Mouse (Mus musculus) liver, embryonic 13.5 days (tissue): ENCODE data around the gene F2rl1. TPM values are rescaled to one million over a fixed set of nuclear protein-coding genes. Genes with fewer than 3 reads are reported as not detected.
A peak's percentile ranks its signal among the peaks of the same experiment; 100 is the strongest.

Source experiments
- ATAC-seq: fragments of 200-750 bp; cut with Nextera tagmentation; 2 replicates; pipeline ENCODE4 v1.8.0; 2017; ENCODE audit warnings: low read depth, mild to moderate bottlenecking, moderate number of reproducible peaks, moderate library complexity
- DNase-seq: peaks from one replicate; pipeline ENCODE4 v3.0.0; 2022
- H3K27ac ChIP-seq: fragments of 300-500 bp; sonication (generic); 2 replicates; pipeline ENCODE4 v1.5.1; 2015; ENCODE audit warnings: moderate library complexity, mild to moderate bottlenecking, inconsistent platforms
- H3K27me3 ChIP-seq: fragments of 300-500 bp; sonication (generic); 2 replicates; pipeline ENCODE4 v1.6.1; 2015; ENCODE audit warnings: mild to moderate bottlenecking, inconsistent platforms
- H3K36me3 ChIP-seq: fragments of 300-500 bp; sonication (generic); 2 replicates; pipeline ENCODE4 v1.6.1; 2015; ENCODE audit warnings: mild to moderate bottlenecking, inconsistent platforms
- H3K4me1 ChIP-seq: fragments of 300-500 bp; sonication (generic); replicated peaks from 2 replicates; pipeline ENCODE4 v1.6.1; 2015; ENCODE audit warnings: inconsistent platforms
- H3K4me2 ChIP-seq: fragments of 300-500 bp; sonication (generic); 2 replicates; pipeline ENCODE4 v1.6.1; 2015; ENCODE audit warnings: inconsistent platforms, mild to moderate bottlenecking, moderate library complexity
- H3K4me3 ChIP-seq: fragments of 300-500 bp; sonication (generic); replicated peaks from 2 replicates; pipeline ENCODE4 v1.5.1; 2015; ENCODE audit warnings: mild to moderate bottlenecking, inconsistent platforms
- H3K9ac ChIP-seq: fragments of 300-500 bp; sonication (generic); 2 replicates; pipeline ENCODE4 v1.6.1; 2015; ENCODE audit warnings: mild to moderate bottlenecking, inconsistent platforms
- H3K9me3 ChIP-seq: fragments of 300-500 bp; sonication (generic); replicated peaks from 2 replicates; pipeline ENCODE4 v1.6.1; 2016; ENCODE audit warnings: inconsistent platforms
- WGBS: fragments of 180-500 bp; shearing (Covaris S2); methylation state at CpG from one replicate; pipeline ENCODE4 v1.1.7; 2015; ENCODE audit not compliant: insufficient replicate concordance; 5-methylcytosine and 5-hydroxymethylcytosine counted together
- polyA plus RNA-seq: library from polyadenylated mRNA; unstranded; fragments of >200 nt; fragmentation: Nextera tagmentation; extraction: Ambion mirVana; gene quantifications from 2 replicates; pipeline ENCODE4 v1.2.1, GENCODE M21; 2015

Gene F2rl1
- polyA plus RNA-seq, 1 experiment from 2014 or later, result 0.22 TPM

DNA sequence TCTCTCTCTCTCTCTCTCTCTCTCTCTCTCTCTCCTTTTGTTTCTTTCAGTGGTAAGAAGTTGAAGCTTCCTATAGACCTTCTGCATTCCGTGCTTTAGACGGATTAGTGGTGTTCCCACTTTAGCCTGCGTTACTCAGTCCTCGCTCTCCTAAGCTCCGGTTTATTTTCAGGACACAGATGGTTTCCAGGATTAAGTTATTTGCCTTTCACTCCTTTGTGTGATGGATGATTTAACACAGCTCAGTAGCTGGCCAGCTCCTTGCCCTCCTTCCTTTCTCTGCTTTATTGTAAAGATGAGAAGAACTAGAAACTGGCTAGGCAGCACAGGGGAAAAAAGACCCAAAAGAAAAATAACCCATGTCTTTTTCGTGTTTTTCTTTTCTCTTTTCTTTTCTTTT, 23.8 kb upstream of the F2rl1 start:
- no peak for ATAC-seq
- DNase-seq, result no peak
- Histone ChIP-seq H3K4me2 (no peak overlapping the region), H3K4me1 (peaks cover 6% of the 10 kb centered on the region; the same call in 1 of the 2 replicates), H3K9me3 (no peaks in the 10 kb centered on the region), H3K4me3 (no peak overlapping the region), H3K27me3 (peaks cover 43% of the 10 kb centered on the region), H3K36me3 (no peaks in the 10 kb centered on the region), H3K27ac (no peak overlapping the region), H3K9ac (no peak overlapping the region)
- WGBS, result 22% methylated on average over 6 of the region's 6 CpGs

DNA sequence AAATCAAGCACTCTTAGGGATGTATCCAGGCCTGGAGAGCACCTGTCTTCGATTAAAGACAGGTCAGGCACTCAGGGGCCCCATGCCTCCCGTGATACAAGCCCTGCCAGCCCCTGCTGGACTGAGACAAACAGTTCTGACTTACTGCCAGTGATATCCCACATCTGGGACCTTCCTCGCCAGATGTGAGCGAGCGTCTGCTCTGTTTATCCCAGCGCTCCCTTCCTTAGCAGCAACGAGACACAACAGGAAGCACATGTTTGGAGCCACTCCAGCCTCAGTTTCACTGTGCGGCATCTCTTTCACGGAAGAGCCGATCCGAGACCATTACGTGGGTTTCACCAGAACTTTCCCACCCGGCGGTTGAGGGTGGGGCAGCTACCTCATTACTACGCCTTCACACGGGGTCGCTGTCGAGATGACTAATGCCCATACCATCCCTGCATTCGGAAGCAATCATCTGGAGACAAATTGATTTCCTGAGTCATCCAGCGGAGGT, 23.3 kb upstream of the F2rl1 start:
- H3K4me1 ChIP-seq, result peaks cover 3% of the 10 kb centered on the region; the same call in 1 of the 2 replicates
- no peak for DNase-seq

DNA sequence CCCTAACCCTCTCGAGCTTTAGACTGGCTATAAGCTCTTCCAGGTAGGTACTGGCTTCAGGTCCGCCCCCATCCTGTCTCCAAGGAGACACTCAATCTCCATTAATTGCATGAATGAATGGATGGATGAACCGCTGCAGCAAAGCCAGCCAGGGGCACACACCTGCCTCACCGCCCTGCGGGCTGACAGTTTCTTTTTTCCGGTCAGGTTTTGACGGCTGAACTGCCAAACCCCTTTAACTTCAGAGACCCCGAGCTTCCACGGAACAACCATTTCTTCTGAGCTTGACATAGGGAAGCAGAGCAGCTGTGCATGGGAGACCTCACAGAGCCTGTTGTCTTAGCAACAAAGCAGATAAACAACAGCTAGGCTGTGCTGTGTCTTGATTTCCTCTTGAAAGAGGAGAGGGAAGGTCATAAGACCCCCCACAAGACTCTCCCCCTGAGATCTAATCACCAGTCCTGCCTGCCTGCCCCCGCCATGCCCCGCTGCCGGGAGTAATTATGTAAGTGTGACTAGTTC, 22.1 kb upstream of the F2rl1 start:
- Histone ChIP-seq H3K36me3 (no peaks in the 10 kb centered on the region), H3K4me3 (no peak overlapping the region), H3K9me3 (no peaks in the 10 kb centered on the region), H3K27ac (no peak overlapping the region), H3K4me1 (peaks cover 3% of the 10 kb centered on the region; the same call in 1 of the 2 replicates), H3K9ac (no peak overlapping the region), H3K4me2 (no peak overlapping the region), H3K27me3 (peaks cover 43% of the 10 kb centered on the region)
- DNase-seq (no peak), ATAC-seq (no peak)
- 49% methylated on average over 12 of the region's 12 CpGs for WGBS

More for the DNA sequence above, 23.3 kb upstream of the F2rl1 start:
- H3K4me2 ChIP-seq, result peak overlapping the region; percentile 24; the same call in 1 of the 2 replicates
- H3K9me3 ChIP-seq, result no peaks in the 10 kb centered on the region
- 21% methylated on average over 20 of the region's 20 CpGs for WGBS
- H3K27ac ChIP-seq, result no peak overlapping the region
- no peak overlapping the region for H3K4me3 ChIP-seq
- peaks cover 43% of the 10 kb centered on the region for H3K27me3 ChIP-seq
- H3K9ac ChIP-seq, result no peak overlapping the region
- ATAC-seq, result no peak
- H3K36me3 ChIP-seq, result no peaks in the 10 kb centered on the region

DNA sequence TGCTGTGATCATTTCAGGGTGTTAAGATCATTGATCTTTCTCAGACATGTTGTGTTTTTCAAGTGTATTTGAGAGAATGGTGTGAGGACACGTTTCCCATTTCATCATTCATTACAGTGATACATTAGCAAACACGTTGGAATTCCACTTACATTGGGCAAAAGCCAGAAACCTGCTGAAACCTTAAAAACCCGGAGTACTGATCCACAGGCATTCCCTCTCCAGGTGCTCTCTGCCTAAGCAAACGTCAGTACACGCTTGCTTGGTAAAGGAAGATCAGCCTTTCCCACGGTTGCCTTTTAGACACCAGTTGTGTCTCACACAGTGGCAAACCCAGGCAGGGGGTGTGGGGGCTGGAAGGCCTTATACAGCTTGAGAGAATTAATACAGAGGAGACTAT, 21.2 kb upstream of the F2rl1 start:
- DNase-seq, result no peak

DNA sequence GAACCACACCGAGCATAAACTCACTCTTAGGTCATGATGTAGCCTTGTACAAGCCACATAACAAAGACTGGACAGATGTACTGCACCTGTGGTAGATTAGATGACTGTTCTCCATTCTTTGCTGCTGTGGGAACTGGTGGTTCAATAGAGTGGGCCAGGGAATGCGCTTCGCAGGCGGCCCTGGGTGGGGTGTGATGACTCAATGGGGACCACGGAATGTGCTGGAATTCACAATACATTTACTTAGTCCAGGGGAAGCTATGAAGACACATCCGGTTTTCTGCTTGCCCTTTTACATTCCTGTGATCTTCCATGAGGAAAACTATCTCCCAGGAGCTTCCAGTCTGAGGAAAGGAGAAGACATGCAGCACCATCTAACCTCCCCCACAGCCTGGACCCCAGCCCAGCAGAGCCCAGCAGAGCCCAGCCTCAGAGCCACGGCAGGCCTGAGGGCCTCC, 20.7 kb upstream of the F2rl1 start:
- Histone ChIP-seq H3K27ac (no peak overlapping the region), H3K4me2 (no peak overlapping the region), H3K4me3 (no peak overlapping the region), H3K4me1 (peaks cover 3% of the 10 kb centered on the region; the same call in 1 of the 2 replicates), H3K27me3 (peaks cover 37% of the 10 kb centered on the region), H3K9ac (no peak overlapping the region), H3K9me3 (no peaks in the 10 kb centered on the region), H3K36me3 (no peaks in the 10 kb centered on the region)
- DNase-seq, result no peak
- WGBS, result 64% methylated on average over 7 of the region's 7 CpGs
- no peak for ATAC-seq

More for the DNA sequence above, 21.2 kb upstream of the F2rl1 start:
- WGBS, result 58% methylated on average over 6 of the region's 6 CpGs
- H3K27me3 ChIP-seq, result peaks cover 40% of the 10 kb centered on the region
- no peak overlapping the region for H3K4me2 ChIP-seq
- peaks cover 3% of the 10 kb centered on the region; the same call in 1 of the 2 replicates for H3K4me1 ChIP-seq
- H3K9ac ChIP-seq, result no peak overlapping the region
- no peak for ATAC-seq
- no peaks in the 10 kb centered on the region for H3K9me3 ChIP-seq
- no peak overlapping the region for H3K27ac ChIP-seq
- H3K36me3 ChIP-seq, result no peaks in the 10 kb centered on the region
- H3K4me3 ChIP-seq, result no peak overlapping the region

DNA sequence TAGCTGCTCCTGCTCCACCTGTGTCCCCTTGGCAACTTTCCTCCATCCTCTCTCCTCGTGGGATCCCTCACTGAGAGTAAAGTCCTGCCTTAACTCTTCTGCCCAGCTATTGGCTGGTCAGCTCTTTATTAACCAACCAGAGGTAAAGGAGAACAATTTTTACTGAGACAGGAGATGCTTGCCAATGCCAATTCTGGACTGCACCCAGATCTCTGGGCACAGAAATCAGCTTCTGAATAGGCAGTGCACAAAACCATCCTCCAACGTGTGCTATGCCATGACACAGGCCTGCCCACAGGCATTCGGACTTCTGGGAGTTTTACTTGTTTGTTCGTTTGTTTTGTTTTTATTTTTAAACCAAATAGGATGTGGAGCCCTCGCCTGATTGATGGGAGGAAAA, 13.0 kb upstream of the F2rl1 start:
- H3K9me3 ChIP-seq, result no peaks in the 10 kb centered on the region
- ATAC-seq, result no peak
- H3K27ac ChIP-seq, result no peak overlapping the region
- WGBS, result 58% methylated on average over 5 of the region's 5 CpGs
- H3K4me2 ChIP-seq, result no peak overlapping the region
- no peak overlapping the region for H3K4me3 ChIP-seq
- no peaks in the 10 kb centered on the region for H3K36me3 ChIP-seq
- DNase-seq, result no peak
- H3K9ac ChIP-seq, result no peak overlapping the region
- H3K27me3 ChIP-seq, result peaks cover 12% of the 10 kb centered on the region
- peaks cover 41% of the 10 kb centered on the region for H3K4me1 ChIP-seq

DNA sequence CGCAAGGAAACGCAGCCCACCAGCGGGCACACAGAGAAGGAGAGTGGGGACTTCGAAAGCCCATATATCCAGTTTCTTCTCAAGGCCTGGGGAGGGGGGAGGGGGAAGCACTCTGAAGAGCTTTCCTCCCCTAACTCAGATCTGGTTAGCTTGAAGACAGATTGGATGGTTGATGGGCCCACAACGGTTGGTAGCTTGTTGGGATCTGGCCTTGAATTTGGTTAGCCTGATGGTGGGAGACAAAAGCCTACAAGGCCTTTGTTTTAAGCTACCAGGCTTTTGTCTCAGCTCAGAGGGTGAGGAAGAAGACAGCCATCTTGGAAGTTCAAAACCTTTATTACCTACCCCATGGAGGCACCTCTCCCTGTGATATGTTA, 11.1 kb upstream of the F2rl1 start:
- WGBS, result 15% methylated on average over 5 of the region's 5 CpGs
- H3K36me3 ChIP-seq, result no peaks in the 10 kb centered on the region
- no peak for DNase-seq

DNA sequence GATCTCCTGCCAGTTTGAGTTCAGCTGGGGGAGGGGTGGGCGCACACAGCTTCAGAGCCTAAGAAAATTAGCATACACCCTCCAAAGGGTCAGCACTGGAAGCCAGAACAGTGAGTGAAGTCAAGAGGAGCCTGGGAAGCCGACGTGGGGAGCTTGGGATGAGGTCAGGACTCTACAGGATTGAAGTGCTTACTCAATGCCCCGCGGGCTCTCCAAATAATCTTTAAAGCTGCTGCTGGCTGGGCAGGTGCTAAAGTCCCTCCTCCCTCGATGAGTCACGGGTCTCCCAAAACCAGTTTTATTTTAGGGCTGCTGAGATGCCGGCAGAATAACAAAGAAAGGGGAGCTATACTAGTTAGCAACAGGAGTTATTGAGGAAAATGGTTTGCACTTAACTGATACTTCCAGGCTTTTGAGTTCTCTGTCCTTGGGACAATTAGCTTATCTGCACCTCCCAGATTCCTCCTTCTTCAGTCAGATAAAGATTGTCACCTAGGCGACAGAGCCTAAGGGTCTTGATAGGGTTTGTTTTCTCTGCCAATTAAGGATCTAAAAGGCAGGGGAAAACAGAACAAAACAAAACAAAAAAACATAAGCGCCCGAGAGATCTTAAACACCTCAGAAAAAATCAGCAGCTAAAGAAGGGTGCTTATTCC, 10.6 kb upstream of the F2rl1 start:
- Histone ChIP-seq H3K9ac (peak overlapping the region; percentile 46), H3K36me3 (no peaks in the 10 kb centered on the region), H3K9me3 (no peaks in the 10 kb centered on the region), H3K27ac (0 out of 2 replicates have a peak overlapping the region, but pooled peaks have one; percentile 25), H3K4me1 (peaks cover 56% of the 10 kb centered on the region), H3K4me3 (peak overlapping the region; percentile 35), H3K27me3 (peaks cover 31% of the 10 kb centered on the region), H3K4me2 (peak overlapping the region; percentile 63)
- no peak for DNase-seq
- WGBS, result 4% methylated on average over 11 of the region's 11 CpGs
- ATAC-seq, result peak; percentile 81

More for the DNA sequence above, 11.1 kb upstream of the F2rl1 start:
- Histone ChIP-seq H3K4me2 (peak overlapping the region; percentile 63), H3K4me3 (peak overlapping the region; percentile 35), H3K9me3 (no peaks in the 10 kb centered on the region), H3K9ac (peak overlapping the region; percentile 46; the same call in 1 of the 2 replicates), H3K27me3 (peaks cover 26% of the 10 kb centered on the region), H3K27ac (peak overlapping the region; percentile 25; the same call in 1 of the 2 replicates), H3K4me1 (peaks cover 56% of the 10 kb centered on the region)
- 0 out of 2 replicates have a peak, but pooled peaks have one; percentile 11 for ATAC-seq

DNA sequence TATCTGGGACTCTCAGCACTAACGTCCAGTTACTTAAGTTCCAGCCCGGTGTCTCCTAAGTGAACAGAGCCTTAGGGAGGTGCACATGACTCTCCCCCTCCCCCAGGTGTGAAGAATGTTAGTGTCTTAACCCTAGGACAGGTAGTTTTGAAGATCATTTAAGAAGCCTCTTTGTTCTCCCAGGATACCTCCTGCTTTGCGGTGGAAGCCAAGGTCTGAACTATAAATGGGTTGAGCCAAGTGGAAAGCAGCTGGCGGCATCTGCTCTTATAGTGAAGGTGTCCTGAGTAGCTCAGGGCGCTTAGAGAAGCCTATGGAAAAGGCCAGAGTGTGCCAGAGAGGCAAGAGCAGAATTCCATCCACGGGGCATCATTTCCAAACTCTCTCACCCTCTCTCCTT, 10.0 kb upstream of the F2rl1 start:
- Histone ChIP-seq H3K27ac (no peak overlapping the region), H3K9me3 (no peaks in the 10 kb centered on the region), H3K4me1 (peaks cover 56% of the 10 kb centered on the region), H3K4me3 (peak overlapping the region; percentile 35; the same call in 1 of the 2 replicates), H3K4me2 (peak overlapping the region; percentile 63), H3K27me3 (peaks cover 35% of the 10 kb centered on the region), H3K9ac (peak overlapping the region; percentile 41; the same call in 1 of the 2 replicates), H3K36me3 (no peaks in the 10 kb centered on the region)
- no peak for DNase-seq
- no peak for ATAC-seq
- 19% methylated on average over 6 of the region's 6 CpGs for WGBS

DNA sequence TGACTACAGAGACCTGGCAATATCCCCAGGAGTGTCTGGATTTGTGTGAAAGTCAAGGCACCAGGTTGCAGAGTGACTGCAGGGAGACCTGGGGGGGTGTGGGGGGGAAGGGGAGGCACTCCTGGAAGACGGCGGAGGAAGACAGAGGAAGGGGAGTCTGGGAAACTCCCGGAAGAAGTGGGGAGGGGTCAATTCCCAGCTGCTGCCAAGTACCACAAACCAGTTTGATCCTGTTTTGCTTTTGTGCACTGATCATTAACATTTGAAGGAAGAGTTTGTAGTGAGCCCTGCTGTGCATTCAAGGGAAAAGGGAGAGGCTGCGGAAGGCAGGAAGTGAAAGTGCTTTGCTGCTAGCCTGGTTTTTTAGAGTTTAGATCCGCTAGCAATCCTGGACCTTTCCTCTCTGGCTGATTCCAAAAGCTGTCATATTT, 9.1 kb upstream of the F2rl1 start:
- Histone ChIP-seq H3K36me3 (no peaks in the 10 kb centered on the region), H3K4me1 (peaks cover 56% of the 10 kb centered on the region), H3K4me2 (peak overlapping the region; percentile 13), H3K27me3 (peaks cover 42% of the 10 kb centered on the region), H3K9ac (no peak overlapping the region), H3K9me3 (no peaks in the 10 kb centered on the region), H3K4me3 (0 out of 2 replicates have a peak overlapping the region, but pooled peaks have one; percentile 1), H3K27ac (no peak overlapping the region)
- no peak for DNase-seq
- 10% methylated on average over 5 of the region's 5 CpGs for WGBS
- no peak for ATAC-seq

DNA sequence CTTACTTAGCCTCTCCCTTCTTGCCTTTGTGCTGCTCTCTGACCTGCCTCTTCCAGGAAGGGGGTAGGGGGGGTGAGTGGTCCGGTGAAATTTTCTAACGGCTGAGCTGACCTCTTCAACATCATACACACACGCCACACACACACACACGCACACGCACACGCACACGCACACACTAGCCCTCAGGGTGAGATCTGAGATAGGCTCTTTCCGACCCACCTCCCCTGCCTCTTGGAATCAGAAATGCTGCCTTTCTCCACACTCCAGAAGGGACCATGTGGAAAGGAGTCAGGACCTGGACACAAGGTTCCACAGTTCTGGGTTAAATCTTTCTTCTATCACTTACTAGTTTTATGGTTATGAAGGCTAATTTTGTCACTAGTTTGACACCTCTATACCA, 8.6 kb upstream of the F2rl1 start:
- no peak overlapping the region for H3K27ac ChIP-seq
- peaks cover 47% of the 10 kb centered on the region for H3K27me3 ChIP-seq
- no peak overlapping the region for H3K9ac ChIP-seq
- no peak overlapping the region for H3K4me3 ChIP-seq
- ATAC-seq, result no peak
- WGBS, result 24% methylated on average over 8 of the region's 8 CpGs
- DNase-seq, result no peak
- H3K9me3 ChIP-seq, result no peaks in the 10 kb centered on the region
- no peaks in the 10 kb centered on the region for H3K36me3 ChIP-seq
- peaks cover 56% of the 10 kb centered on the region for H3K4me1 ChIP-seq
- no peak overlapping the region for H3K4me2 ChIP-seq
